Mouse (Mus musculus): ENCODE measurements at regions not wholly inside any gene's neighbourhood (a gene's known extent, or its start where the extent isn't known, plus 50 kb on each side); places are given as distances from the start of the nearest gene placed in this dataset.

- no peak for DNase-seq (ENCODE audit: inconsistent ontology term)
Observed at GRCm38 (mm10) chr10:98434974-98435373, 479.2 kb upstream of the Atp2b1 start.

- DNase-seq (ENCODE audit: inconsistent ontology term) = no peak
Observed at GRCm38 (mm10) chr10:98461538-98461937, 452.7 kb upstream of the Atp2b1 start.

DNA sequence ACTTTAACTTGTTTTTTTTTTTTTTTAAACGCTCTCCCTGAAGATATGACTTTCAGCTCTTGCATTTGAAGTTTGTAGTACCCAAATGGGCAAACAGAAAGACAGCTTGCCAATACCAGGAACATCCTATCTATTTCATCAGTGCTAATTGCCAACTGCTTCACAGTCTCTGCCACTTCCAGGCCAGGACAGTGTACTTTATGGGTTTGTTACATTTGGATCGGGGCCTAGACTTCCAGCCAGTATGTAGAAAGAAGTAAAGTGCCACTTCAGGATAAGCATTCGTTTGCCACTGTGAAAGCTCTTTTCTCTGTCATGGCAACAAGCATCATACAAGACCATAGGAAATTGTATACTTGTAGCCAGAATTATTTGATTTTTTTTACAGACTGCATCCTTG lies 439.6 kb upstream of the Atp2b1 start:
- DNase-seq (ENCODE audit: inconsistent ontology term) = no peak

- DNase-seq (ENCODE audit: inconsistent ontology term) = no peak
Observed at GRCm38 (mm10) chr10:98485751-98486681, 428.2 kb upstream of the Atp2b1 start.

DNA sequence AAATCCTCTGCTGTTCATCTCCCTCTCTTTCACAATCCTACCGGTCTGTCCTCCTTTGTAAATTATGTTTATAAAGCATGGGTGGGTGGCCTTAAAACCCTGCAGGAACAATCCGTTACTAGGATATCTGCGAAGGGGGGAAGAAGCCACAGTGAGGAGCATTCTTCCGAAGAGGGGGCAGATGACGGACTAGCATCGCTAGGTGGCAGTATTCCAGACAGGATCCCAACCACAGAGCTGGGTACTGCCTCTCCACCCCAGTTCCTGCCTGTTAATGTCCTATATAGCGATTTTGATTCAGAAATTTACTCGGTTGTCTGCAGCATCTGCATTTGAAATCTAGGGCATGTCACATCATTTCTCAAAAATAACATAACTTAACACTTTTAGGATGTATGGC lies 419.9 kb upstream of the Atp2b1 start:
- peak; percentile 32 for DNase-seq (ENCODE audit: inconsistent ontology term)

GRCm38 (mm10) chr10:98496254-98496653 lies 418.0 kb upstream of the Atp2b1 start:
- DNase-seq (ENCODE audit: inconsistent ontology term) = peak; percentile 82

DNA sequence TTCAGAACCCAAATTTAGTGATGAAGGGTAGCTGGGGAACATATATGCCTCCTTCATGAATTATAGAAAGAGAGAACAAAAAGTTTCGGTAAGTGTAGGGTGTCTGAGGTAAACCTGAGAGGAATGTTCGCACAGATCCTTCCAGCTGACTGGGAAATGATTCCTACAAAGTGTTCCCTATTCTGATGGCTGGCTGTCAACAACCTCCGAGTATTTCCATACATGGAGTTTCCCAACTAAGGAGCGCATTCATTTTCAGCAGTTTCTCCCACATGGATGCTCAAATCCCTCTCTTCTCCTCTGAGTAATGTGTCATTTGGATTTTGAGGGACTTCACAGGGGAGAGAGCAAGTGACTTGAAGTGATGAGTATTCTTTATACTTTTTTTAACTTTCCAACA lies 413.9 kb upstream of the Atp2b1 start:
- no peak for DNase-seq (ENCODE audit: inconsistent ontology term)

DNA sequence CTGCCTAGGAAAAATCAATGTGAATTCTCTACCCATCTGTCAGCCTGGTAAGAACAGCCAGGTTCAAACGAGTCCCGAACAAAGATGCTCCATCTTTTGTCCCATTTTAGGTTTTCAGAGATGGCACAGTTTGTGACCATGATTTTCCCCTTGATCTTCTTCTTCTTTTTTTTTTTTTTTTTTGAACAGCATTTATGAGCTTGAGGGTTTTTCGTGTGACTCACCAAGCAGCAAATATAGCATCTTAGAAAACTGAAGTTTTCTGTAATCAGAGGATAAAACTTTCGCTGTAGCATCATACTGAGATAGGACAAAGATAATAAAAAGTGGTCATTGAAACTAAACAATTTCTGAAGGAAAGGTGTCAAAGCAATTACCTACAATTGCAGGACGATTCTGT lies 412.6 kb upstream of the Atp2b1 start:
- DNase-seq (ENCODE audit: inconsistent ontology term) = no peak

- no peak for DNase-seq (ENCODE audit: inconsistent ontology term)
Observed at GRCm38 (mm10) chr10:98504524-98504923, 409.7 kb upstream of the Atp2b1 start.

DNA sequence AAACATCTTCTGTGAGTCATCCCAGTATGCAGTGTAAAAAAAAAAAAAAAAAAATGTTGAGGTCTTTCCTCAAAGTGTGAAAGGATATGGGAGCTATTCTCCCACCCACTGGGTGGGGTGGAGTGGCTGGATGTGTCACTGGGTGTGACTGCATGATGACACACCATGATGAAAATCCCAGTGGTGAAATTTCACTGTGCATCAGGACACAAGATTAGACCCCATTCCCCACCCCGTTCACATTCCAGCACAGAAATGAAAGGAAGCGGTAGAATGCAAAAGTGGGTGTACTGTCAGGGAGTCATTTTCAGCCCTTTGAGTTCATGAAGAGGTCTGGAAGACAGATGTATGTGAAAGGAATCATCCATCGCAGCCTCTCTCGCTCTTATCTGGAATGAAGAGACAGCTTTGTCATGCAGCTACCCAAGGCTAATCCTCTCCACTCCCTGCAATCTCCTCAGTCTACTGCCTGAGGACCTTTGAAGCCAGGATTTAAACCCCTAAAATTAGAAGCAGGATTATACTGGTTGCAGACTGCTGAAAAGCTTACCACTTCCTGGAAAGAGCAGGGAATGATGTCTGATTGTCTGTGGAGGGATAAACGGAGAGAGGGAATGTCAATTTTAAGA lies 405.6 kb upstream of the Atp2b1 start:
- DNase-seq (ENCODE audit: inconsistent ontology term) = peak; percentile 84

DNA sequence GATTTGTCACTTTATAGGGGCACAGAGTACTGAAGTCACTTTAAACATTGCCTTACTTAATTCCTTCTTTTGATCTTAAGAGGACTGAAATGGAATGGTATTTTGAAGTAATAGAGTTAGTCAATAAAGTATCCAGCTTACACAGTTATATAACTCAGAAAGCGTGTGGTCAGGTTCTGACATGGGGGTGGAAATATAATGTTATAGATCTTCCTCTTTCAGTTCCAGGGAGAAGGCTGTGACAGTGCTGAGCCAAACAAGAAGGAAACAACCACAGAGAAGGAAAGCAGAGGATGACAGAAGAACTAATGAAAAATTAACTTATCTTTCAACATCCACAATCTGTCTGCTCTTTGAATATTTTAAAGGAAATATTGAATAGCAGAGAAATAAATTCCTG lies 399.4 kb upstream of the Atp2b1 start:
- DNase-seq (ENCODE audit: inconsistent ontology term) = no peak

GRCm38 (mm10) chr10:98517609-98518008 lies 396.6 kb upstream of the Atp2b1 start:
- no peak for DNase-seq (ENCODE audit: inconsistent ontology term)

DNA sequence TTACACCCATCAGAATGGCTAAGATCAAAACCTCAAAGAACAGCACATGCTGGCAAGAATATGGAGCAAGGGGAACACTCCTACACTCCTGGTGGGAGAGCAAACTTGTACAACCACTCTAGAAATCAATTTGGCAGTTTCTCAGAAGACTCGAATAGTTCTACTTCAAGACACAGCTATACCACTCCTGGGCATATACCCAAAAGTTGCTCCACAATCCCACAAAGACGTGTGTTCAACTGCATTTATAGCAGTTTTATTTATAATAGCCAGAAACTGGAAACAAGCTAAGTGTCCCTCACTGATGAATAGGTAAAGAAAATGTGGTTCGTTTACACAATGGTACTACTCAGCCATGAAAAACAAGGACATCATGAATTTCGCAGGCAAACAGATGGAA lies 384.6 kb upstream of the Atp2b1 start:
- no peak for DNase-seq (ENCODE audit: inconsistent ontology term)

DNA sequence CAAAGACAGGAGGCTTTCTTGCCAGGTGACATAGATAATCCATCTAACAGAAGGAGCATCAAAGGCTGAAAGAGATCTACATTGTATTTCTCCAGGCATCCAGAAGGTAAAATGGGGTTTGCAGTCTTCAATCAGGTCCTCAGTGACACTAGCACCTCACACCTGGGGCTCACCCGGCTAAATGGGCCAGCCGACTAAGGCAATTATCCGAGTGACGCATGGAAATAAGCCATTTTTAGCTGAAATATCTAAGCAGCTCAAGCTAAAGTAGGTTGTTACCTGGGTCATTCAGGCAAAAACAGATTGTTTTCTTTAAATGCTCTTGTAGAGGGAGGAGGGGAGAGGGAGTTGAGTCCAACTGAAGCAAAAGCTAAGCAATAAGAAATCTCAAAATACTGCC lies 382.8 kb upstream of the Atp2b1 start:
- DNase-seq (ENCODE audit: inconsistent ontology term) = no peak

DNA sequence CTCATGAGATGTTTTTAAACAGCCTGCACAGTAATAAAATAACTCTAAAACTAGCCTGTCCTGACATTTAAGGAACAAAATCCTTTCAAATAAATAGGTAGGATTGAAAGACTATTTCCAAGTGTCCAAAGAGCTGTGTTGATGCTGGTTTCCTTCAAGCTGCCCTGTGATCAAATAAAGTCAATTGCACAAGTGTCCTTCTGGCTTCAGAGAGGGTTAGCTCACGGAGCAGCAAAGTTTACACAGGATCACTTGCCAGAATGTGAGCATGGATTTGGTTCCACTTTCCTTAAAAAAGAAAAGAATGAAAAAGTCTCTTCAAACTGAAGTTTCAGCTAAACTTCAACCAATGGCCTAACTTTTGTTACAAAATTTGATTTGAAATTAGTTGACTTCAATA lies 375.5 kb upstream of the Atp2b1 start:
- DNase-seq (ENCODE audit: inconsistent ontology term) = no peak

DNA sequence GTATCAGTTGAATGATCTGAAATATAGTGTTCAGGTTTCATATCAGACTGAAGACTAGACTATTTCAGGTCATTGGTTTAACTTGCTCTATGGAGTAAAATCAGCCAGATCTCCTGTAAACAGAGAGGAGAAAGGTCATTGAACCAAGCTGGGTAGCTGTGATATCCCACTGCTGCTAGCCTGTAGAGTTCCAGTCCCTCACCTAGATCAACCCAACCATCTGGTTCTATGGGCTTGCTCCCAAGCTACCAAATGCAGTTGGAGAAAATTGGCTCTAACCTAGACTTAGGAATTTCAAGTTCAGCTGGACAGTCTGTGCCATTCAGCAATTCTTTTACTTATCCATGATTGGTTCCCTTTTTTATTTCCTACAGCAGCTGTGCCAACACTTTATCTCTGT lies 373.1 kb upstream of the Atp2b1 start:
- no peak for DNase-seq (ENCODE audit: inconsistent ontology term)

GRCm38 (mm10) chr10:98542072-98542471 lies 372.1 kb upstream of the Atp2b1 start:
- DNase-seq (ENCODE audit: inconsistent ontology term) = no peak

- peak; percentile 27 for DNase-seq (ENCODE audit: inconsistent ontology term)
Observed at GRCm38 (mm10) chr10:98543253-98543997, 370.8 kb upstream of the Atp2b1 start.

GRCm38 (mm10) chr10:98543998-98544349 lies 370.2 kb upstream of the Atp2b1 start:
- no peak for DNase-seq (ENCODE audit: inconsistent ontology term)

DNA sequence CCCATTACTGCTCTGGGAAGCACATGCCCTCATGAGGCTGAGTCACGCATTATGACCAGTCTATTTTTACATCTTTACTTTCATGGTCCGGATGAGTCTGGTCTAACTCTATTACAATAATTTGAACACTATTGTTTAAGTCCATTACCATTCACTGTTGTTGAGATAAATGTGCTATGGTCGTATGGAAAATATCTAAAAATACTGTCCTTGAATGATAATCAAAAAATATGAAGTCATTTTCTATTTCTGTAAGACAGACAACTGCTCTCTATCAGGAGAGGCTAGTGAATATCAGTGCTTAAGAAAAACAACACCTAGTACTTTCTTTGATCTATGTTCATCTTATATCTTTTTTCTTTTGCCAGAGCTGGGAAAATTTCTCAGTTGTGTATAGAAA lies 359.6 kb upstream of the Atp2b1 start:
- DNase-seq (ENCODE audit: inconsistent ontology term) = no peak

DNA sequence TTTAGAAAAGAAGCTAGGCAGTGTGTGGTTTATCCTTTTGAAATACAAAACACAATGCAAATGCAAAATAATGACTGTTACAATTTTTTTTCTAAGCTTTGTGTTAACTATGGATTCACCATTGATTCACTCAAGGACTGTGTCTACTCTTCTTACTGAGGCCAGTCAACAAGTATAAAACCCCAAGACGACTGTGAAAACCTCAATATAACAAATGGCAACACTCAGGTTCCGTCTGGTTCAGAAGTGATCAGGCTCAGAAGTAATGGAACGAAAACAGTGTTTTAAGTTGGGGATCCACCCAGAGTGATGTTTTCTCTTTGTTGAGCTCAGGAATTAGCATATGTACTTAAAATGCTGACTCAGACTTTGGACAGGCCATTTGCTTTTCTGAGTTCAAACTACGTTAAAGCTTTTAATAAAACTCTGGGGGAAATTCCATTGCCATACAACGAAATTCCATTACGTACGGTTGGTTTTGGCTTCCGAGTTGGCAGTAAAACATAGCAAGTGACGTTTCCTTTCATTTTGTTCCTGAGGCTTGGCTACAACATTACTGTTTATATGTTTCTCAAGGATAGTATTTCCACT lies 356.6 kb upstream of the Atp2b1 start:
- DNase-seq (ENCODE audit: inconsistent ontology term) = no peak

- no peak for DNase-seq (ENCODE audit: inconsistent ontology term)
Observed at GRCm38 (mm10) chr10:98558560-98558959, 355.6 kb upstream of the Atp2b1 start.

Data from Muller cell, postnatal 12 days (primary cell).